ENCODE assay signal across 17 mouse cellular contexts in genomic region chr10:71060269-71060668, GRCm38 (mm10).
DNase-seq lines count a peak whose midpoint lies in the region; ATAC-seq and TF ChIP-seq lines count a peak whose summit lies in the region.
"Had no signal": no experiment of that assay in that cellular context is flagged by ENCODE, and none has a peak within 500 bp of the region (broad histone marks: within the 10 kb centered on the region; RNA-seq: fewer than 3 reads in every experiment).

No protein-coding gene starts in this region.

- H3K4me2 ChIP-seq in lung, postnatal 0 days (replicated peaks; ENCODE audit: low read depth, low read length): no peak overlapping the region
- H3K4me2 ChIP-seq in embryonic facial prominence, embryonic 15.5 days (replicated peaks): no peak overlapping the region
- H3K4me2 ChIP-seq: forebrain, embryonic 12.5 days; intestine, embryonic 15.5 days; limb, embryonic 15.5 days had no signal

- no peaks in the 10 kb centered on the region for H3K4me1 ChIP-seq in lung, postnatal 0 days (ENCODE audit: insufficient read depth, low read depth, low read length)
- H3K4me1 ChIP-seq in embryonic facial prominence, embryonic 15.5 days: peaks cover 36% of the 10 kb centered on the region
- H3K4me1 ChIP-seq: forebrain, embryonic 12.5 days had no signal

- no peaks in the 10 kb centered on the region for H3K9me3 ChIP-seq in lung, postnatal 0 days (ENCODE audit: low read length)
- no peaks in the 10 kb centered on the region for H3K9me3 ChIP-seq in embryonic facial prominence, embryonic 15.5 days (replicated peaks)
- H3K9me3 ChIP-seq: forebrain, embryonic 12.5 days; intestine, embryonic 15.5 days; limb, embryonic 15.5 days had no signal

- no peak overlapping the region for H3K27ac ChIP-seq in lung, postnatal 0 days (ENCODE audit: low read length)
- H3K27ac ChIP-seq in embryonic facial prominence, embryonic 15.5 days (replicated peaks): peak overlapping the region; percentile 19; the same call in 1 of the 2 replicates
- H3K27ac ChIP-seq: forebrain, embryonic 12.5 days; intestine, embryonic 15.5 days; kidney, postnatal 0 days; layer of hippocampus, adult 2 months; limb, embryonic 15.5 days had no signal

- no peaks in the 10 kb centered on the region for H3K36me3 ChIP-seq in lung, postnatal 0 days (ENCODE audit: insufficient read depth, low read length)
- H3K36me3 ChIP-seq in embryonic facial prominence, embryonic 15.5 days: no peaks in the 10 kb centered on the region
- H3K36me3 ChIP-seq: forebrain, embryonic 12.5 days; intestine, embryonic 15.5 days; limb, embryonic 15.5 days had no signal

- 49% methylated on average over 2 of the region's 2 CpGs for whole genome bisulfite sequencing in lung, postnatal 0 days
- 30% methylated on average over 2 of the region's 2 CpGs for WGBS in embryonic facial prominence, embryonic 15.5 days

- ATAC-seq in lung, postnatal 0 days: no peak
- peak; percentile 58; the same call in 1 of the 2 replicates for ATAC-seq in embryonic facial prominence, embryonic 15.5 days (ENCODE audit: insufficient number of reproducible peaks, low FRiP score, low TSS enrichment, low read depth)
- ATAC-seq: intestine, embryonic 15.5 days; midbrain, embryonic 16.5 days had no signal

- H3K27me3 ChIP-seq in lung, postnatal 0 days (replicated peaks; ENCODE audit: insufficient read depth, low read length): no peaks in the 10 kb centered on the region
- H3K27me3 ChIP-seq in embryonic facial prominence, embryonic 15.5 days: no peaks in the 10 kb centered on the region
- H3K27me3 ChIP-seq: forebrain, embryonic 12.5 days; intestine, embryonic 15.5 days; limb, embryonic 15.5 days had no signal

- no peak for TF ChIP-seq CTCF in lung, postnatal 0 days (IDR thresholded peaks at IDR 0.05)

- no peak overlapping the region for H3K9ac ChIP-seq in lung, postnatal 0 days (replicated peaks; ENCODE audit: low read depth)
- no peak overlapping the region for H3K9ac ChIP-seq in embryonic facial prominence, embryonic 15.5 days
- H3K9ac ChIP-seq: forebrain, embryonic 12.5 days; intestine, embryonic 15.5 days; limb, embryonic 15.5 days had no signal

- H3K4me3 ChIP-seq in lung, postnatal 0 days (ENCODE audit: low read depth, low read length): no peak overlapping the region
- no peak overlapping the region for H3K4me3 ChIP-seq in embryonic facial prominence, embryonic 15.5 days (replicated peaks)
- H3K4me3 ChIP-seq: forebrain, embryonic 12.5 days; intestine, embryonic 15.5 days; layer of hippocampus, adult 2 months; limb, embryonic 15.5 days had no signal

- DNase-seq in lung, postnatal 36 days: peak; percentile 14
- no peak for DNase-seq in lung, postnatal 0 days (ENCODE audit: low spot score)
- DNase-seq in embryo, embryonic 9.5 days (ENCODE audit: extremely low spot score): peak; percentile 16
- peak; percentile 65 for DNase-seq in mesoderm, embryonic 11.5 days (ENCODE audit: low read depth, low spot score)
- no peak for DNase-seq in spleen, adult 12 weeks (ENCODE audit: low spot score)
- DNase-seq in left cerebral cortex, adult 11 months (ENCODE audit: low spot score): no peak
- DNase-seq: cerebellum, adult 9-10 months; heart, postnatal 4 days; lung, adult 18-20 months; thymus, postnatal 14 days had no signal

- TF ChIP-seq EP300 in lung, postnatal 0 days (IDR thresholded peaks at IDR 0.05): no peak

Comparison
In these comparisons a context has a peak if more than half of its experiments do, and no peak if none do; other contexts are left out.
1. DNase-seq: peak in lung, postnatal 36 days (single experiment), embryo, embryonic 9.5 days (single experiment) and mesoderm, embryonic 11.5 days (single experiment); none in lung, postnatal 0 days (single experiment), spleen, adult 12 weeks (single experiment) and left cerebral cortex, adult 11 months (single experiment).